Mouse (Mus musculus): ENCODE measurements around the gene Cog7. TPM values are rescaled to one million over a fixed set of nuclear protein-coding genes. Genes with fewer than 3 reads are reported as not detected.

The Cog7 gene
- polyA plus RNA-seq, 1 experiment from 2014 or later: 19.9 TPM

DNA sequence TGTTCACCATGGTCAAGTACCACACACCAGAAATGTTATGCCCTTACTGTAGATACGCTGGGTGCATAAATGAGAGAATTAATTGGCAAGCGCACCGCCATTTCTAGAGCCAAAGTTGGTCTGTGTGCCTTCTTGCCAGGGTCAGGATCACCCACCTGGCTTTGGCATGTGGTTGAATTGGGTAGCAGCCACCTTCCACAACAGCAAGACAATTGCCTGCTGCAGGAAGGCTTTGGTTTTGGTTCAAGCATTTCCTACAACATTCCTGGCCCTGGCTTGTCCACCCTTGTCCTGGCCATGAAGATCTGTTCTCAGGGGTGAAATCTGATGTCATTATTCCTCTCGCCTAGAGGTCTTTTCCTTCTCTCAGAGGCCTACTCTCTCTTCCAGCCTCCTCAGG is 30.9 kb upstream of the Cog7 start:
- H3K9me3 ChIP-seq (replicated peaks; ENCODE audit: control insufficient read depth, low read length): no peaks in the 10 kb centered on the region
- no peak overlapping the region for H3K4me2 ChIP-seq (ENCODE audit: low read depth, low read length)
- WGBS: 97% methylated on average over 4 of the region's 4 CpGs
- no peak overlapping the region for H3K4me3 ChIP-seq (ENCODE audit: low read length)
- H3K27me3 ChIP-seq (ENCODE audit: control insufficient read depth, insufficient read depth, low read length): no peaks in the 10 kb centered on the region
- H3K36me3 ChIP-seq (ENCODE audit: control insufficient read depth, insufficient read depth): peaks cover 30% of the 10 kb centered on the region
- no peak overlapping the region for H3K9ac ChIP-seq (ENCODE audit: low read length)
- no peak overlapping the region for H3K27ac ChIP-seq (ENCODE audit: low read length)
- ATAC-seq (replicated peaks; ENCODE audit: extremely low read depth, insufficient read depth, low FRiP score): no peak
- H3K4me1 ChIP-seq (ENCODE audit: control insufficient read depth, insufficient read depth, low read length): peaks cover 26% of the 10 kb centered on the region

DNA sequence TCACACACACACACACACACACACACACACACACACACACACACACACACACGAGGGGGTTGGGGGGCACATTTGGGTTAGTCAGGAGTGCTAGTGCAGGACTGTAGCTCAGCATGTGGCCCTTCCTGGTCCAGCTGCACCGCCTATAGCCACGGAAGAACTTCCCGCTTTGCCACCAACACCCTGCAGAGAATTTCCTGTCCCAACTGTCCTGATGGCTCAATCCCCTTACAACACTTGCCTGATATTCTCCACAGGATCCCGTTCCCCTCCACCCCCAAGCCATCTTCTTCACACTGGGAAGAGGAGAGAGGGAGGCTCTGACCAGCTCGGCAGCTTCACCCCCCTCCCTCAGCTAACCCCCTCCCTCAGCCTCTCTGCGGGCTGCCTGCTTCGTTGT is 18.9 kb upstream of the Cog7 start:
- Histone ChIP-seq H3K9me3 (replicated peaks; ENCODE audit: control insufficient read depth, low read length) (0 out of 2 replicates have a peak, but pooled peaks cover 4% of the 10 kb centered on the region), H3K9ac (ENCODE audit: low read length) (no peak overlapping the region), H3K36me3 (ENCODE audit: control insufficient read depth, insufficient read depth) (peaks cover 68% of the 10 kb centered on the region), H3K27me3 (ENCODE audit: control insufficient read depth, insufficient read depth, low read length) (no peaks in the 10 kb centered on the region), H3K27ac (ENCODE audit: low read length) (no peak overlapping the region), H3K4me3 (ENCODE audit: low read length) (no peak overlapping the region), H3K4me2 (ENCODE audit: low read depth, low read length) (no peak overlapping the region), H3K4me1 (ENCODE audit: control insufficient read depth, insufficient read depth, low read length) (no peaks in the 10 kb centered on the region)
- WGBS: 79% methylated on average over 8 of the region's 8 CpGs
- no peak for ATAC-seq (replicated peaks; ENCODE audit: extremely low read depth, insufficient read depth, low FRiP score)

DNA sequence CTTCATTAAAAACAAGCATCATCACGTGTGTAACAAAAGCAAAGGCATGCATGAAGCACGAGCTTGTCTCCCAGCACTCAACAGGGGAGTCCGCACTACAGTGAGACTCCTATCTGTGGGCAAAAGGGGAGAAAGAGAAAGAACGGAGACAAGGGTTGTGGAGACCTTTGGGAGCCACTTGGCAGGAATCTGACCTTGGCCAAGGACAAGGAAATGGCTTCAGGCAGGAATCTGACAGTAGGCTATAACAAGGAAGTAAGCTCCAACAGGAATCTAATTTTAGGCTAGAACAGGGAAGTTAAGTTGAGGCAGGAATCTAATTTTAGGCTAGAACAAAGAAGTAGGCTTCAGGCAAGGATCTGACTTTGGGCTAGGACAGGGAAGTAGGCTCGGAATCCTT is 14.4 kb upstream of the Cog7 start:
- no peaks in the 10 kb centered on the region for H3K4me1 ChIP-seq (ENCODE audit: control insufficient read depth, insufficient read depth, low read length)
- no peaks in the 10 kb centered on the region for H3K27me3 ChIP-seq (ENCODE audit: control insufficient read depth, insufficient read depth, low read length)
- WGBS: 85% methylated on average over 5 of the region's 5 CpGs
- 0 out of 2 replicates have a peak, but pooled peaks cover 4% of the 10 kb centered on the region for H3K9me3 ChIP-seq (replicated peaks; ENCODE audit: control insufficient read depth, low read length)
- peaks cover 69% of the 10 kb centered on the region for H3K36me3 ChIP-seq (ENCODE audit: control insufficient read depth, insufficient read depth)
- no peak for ATAC-seq (replicated peaks; ENCODE audit: extremely low read depth, insufficient read depth, low FRiP score)
- no peak overlapping the region for H3K9ac ChIP-seq (ENCODE audit: low read length)
- no peak overlapping the region for H3K27ac ChIP-seq (ENCODE audit: low read length)
- no peak overlapping the region for H3K4me2 ChIP-seq (ENCODE audit: low read depth, low read length)
- no peak overlapping the region for H3K4me3 ChIP-seq (ENCODE audit: low read length)

DNA sequence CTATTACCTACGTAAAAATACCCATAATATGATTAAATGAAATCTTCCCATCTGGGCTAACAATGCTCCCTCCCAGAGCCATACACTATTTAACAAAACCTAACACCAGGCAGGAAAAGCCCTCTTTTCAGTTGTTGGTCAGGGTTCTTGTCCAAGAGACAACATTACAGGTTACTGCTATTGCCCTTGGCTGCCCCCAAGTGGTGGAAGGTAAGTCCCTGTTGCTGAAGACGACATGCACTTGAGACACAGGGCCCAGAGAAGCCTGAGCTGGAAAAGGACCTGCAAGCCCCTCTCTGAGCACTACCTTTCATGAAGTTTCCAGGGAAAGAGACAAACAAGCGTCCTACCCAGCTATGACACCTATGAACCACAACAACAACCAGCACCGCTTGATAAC is 6.5 kb downstream of the Cog7 start:
- ATAC-seq (replicated peaks; ENCODE audit: extremely low read depth, insufficient read depth, low FRiP score): no peak
- Histone ChIP-seq H3K36me3 (ENCODE audit: control insufficient read depth, insufficient read depth) (peaks cover 12% of the 10 kb centered on the region), H3K4me2 (ENCODE audit: low read depth, low read length) (no peak overlapping the region), H3K9ac (ENCODE audit: low read length) (no peak overlapping the region), H3K4me3 (ENCODE audit: low read length) (no peak overlapping the region), H3K27me3 (ENCODE audit: control insufficient read depth, insufficient read depth, low read length) (no peaks in the 10 kb centered on the region), H3K4me1 (ENCODE audit: control insufficient read depth, insufficient read depth, low read length) (no peaks in the 10 kb centered on the region), H3K9me3 (replicated peaks; ENCODE audit: control insufficient read depth, low read length) (no peaks in the 10 kb centered on the region), H3K27ac (ENCODE audit: low read length) (no peak overlapping the region)
- 54% methylated on average over 4 of the region's 4 CpGs for WGBS

DNA sequence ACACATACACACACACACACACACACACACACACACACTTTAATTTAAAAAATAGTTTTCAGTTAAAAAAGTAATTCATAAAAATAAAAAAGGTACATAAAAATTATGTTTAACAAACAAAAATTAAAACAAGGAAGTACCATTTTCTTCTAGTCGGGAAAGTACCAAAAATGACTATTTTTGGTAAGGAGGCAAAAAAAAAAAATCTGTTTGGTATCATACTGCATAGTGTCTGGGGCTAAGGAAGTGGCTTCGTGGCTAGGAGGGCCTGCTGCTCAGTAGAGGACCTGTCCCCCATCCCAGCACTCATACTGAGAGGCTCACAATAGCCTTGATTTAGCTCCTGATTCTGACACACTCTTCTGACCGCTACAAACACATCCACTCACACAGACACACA is 9.8 kb downstream of the Cog7 start:
- Histone ChIP-seq H3K36me3 (ENCODE audit: control insufficient read depth, insufficient read depth) (peaks cover 15% of the 10 kb centered on the region), H3K4me2 (ENCODE audit: low read depth, low read length) (no peak overlapping the region), H3K27me3 (ENCODE audit: control insufficient read depth, insufficient read depth, low read length) (no peaks in the 10 kb centered on the region), H3K9me3 (replicated peaks; ENCODE audit: control insufficient read depth, low read length) (no peaks in the 10 kb centered on the region), H3K9ac (ENCODE audit: low read length) (no peak overlapping the region), H3K4me1 (ENCODE audit: control insufficient read depth, insufficient read depth, low read length) (no peaks in the 10 kb centered on the region), H3K4me3 (ENCODE audit: low read length) (no peak overlapping the region), H3K27ac (ENCODE audit: low read length) (no peak overlapping the region)
- no peak for ATAC-seq (replicated peaks; ENCODE audit: extremely low read depth, insufficient read depth, low FRiP score)
- WGBS: 85% methylated on average over 3 of the region's 3 CpGs

DNA sequence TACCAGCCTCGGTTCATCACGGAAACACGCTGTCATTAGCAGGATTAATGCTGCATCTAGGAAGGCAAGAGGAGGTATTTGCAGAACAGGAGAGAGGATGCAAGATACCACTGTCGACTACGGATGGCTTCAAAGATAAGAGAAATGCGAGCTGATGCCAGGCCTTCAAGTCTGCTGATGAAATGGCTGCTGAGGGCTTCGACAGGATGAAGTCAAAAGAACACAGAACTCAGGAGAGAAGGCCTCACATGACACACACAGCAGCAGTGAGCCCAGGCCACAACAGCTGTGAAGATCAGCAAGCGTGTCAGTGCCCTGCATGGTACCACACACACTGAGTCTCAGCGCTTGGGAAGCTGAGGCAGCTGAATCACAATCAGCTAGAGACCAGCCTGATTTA is 11.3 kb downstream of the Cog7 start:
- no peak overlapping the region for H3K4me2 ChIP-seq (ENCODE audit: low read depth, low read length)
- H3K27me3 ChIP-seq (ENCODE audit: control insufficient read depth, insufficient read depth, low read length): no peaks in the 10 kb centered on the region
- H3K4me3 ChIP-seq (ENCODE audit: low read length): no peak overlapping the region
- ATAC-seq (replicated peaks; ENCODE audit: extremely low read depth, insufficient read depth, low FRiP score): no peak
- H3K9me3 ChIP-seq (replicated peaks; ENCODE audit: control insufficient read depth, low read length): no peaks in the 10 kb centered on the region
- no peak overlapping the region for H3K9ac ChIP-seq (ENCODE audit: low read length)
- WGBS: 78% methylated on average over 9 of the region's 9 CpGs
- H3K36me3 ChIP-seq (ENCODE audit: control insufficient read depth, insufficient read depth): peaks cover 15% of the 10 kb centered on the region
- H3K27ac ChIP-seq (ENCODE audit: low read length): no peak overlapping the region
- no peaks in the 10 kb centered on the region for H3K4me1 ChIP-seq (ENCODE audit: control insufficient read depth, insufficient read depth, low read length)

DNA sequence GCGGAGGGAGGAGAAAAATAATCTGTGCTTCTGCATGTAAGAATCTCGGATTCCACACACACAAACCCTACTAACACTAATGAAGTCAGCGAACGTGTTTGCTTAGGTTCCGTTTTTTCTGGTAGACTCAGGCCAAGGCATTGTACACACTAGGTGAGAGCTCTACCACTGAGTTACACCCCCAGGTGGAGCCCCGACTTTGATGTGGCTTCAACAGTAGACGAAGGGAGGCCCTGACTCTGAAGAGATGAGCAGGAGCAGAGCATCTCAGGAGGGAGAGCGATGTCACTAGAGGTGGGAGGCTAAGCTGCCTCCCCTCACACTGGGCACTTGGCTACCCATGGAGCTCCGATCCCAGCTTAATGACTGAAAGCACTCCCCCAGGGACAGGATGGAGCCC is 12.7 kb downstream of the Cog7 start:
- no peak for ATAC-seq (replicated peaks; ENCODE audit: extremely low read depth, insufficient read depth, low FRiP score)

DNA sequence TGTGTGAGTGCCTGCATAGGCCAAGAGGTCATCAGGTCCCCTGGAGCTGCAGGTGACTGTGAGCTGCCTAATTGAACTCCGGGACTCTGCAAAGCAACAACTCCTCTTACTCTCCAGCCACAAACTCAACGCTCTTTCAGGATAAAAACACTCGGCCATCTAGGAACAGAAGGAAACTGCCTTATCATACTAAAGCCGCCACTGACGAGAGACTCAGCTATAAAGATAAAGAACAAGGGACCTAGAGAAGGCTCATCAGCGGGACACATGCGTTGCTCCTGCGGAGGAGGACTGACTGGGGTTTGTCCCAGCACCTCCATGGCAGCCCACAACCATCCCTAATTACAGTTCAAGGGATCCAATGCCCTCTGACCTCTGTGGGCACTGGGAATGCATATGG is 13.3 kb downstream of the Cog7 start:
- no peak overlapping the region for H3K9ac ChIP-seq (ENCODE audit: low read length)
- no peaks in the 10 kb centered on the region for H3K4me1 ChIP-seq (ENCODE audit: control insufficient read depth, insufficient read depth, low read length)
- H3K36me3 ChIP-seq (ENCODE audit: control insufficient read depth, insufficient read depth): peaks cover 19% of the 10 kb centered on the region
- H3K27me3 ChIP-seq (ENCODE audit: control insufficient read depth, insufficient read depth, low read length): no peaks in the 10 kb centered on the region
- H3K4me2 ChIP-seq (ENCODE audit: low read depth, low read length): no peak overlapping the region
- no peak overlapping the region for H3K4me3 ChIP-seq (ENCODE audit: low read length)
- no peak for ATAC-seq (replicated peaks; ENCODE audit: extremely low read depth, insufficient read depth, low FRiP score)
- no peak overlapping the region for H3K27ac ChIP-seq (ENCODE audit: low read length)
- 35% methylated on average over 8 of the region's 8 CpGs for WGBS
- peaks cover 3% of the 10 kb centered on the region for H3K9me3 ChIP-seq (replicated peaks; ENCODE audit: control insufficient read depth, low read length)

More for the DNA sequence above, 12.7 kb downstream of the Cog7 start:
- WGBS: 80% methylated on average over 9 of the region's 9 CpGs
- H3K27me3 ChIP-seq (ENCODE audit: control insufficient read depth, insufficient read depth, low read length): no peaks in the 10 kb centered on the region
- H3K27ac ChIP-seq (ENCODE audit: low read length): no peak overlapping the region
- no peak overlapping the region for H3K4me2 ChIP-seq (ENCODE audit: low read depth, low read length)
- H3K36me3 ChIP-seq (ENCODE audit: control insufficient read depth, insufficient read depth): peaks cover 19% of the 10 kb centered on the region
- H3K4me1 ChIP-seq (ENCODE audit: control insufficient read depth, insufficient read depth, low read length): no peaks in the 10 kb centered on the region
- H3K9ac ChIP-seq (ENCODE audit: low read length): no peak overlapping the region
- H3K9me3 ChIP-seq (replicated peaks; ENCODE audit: control insufficient read depth, low read length): peaks cover 3% of the 10 kb centered on the region
- H3K4me3 ChIP-seq (ENCODE audit: low read length): no peak overlapping the region

DNA sequence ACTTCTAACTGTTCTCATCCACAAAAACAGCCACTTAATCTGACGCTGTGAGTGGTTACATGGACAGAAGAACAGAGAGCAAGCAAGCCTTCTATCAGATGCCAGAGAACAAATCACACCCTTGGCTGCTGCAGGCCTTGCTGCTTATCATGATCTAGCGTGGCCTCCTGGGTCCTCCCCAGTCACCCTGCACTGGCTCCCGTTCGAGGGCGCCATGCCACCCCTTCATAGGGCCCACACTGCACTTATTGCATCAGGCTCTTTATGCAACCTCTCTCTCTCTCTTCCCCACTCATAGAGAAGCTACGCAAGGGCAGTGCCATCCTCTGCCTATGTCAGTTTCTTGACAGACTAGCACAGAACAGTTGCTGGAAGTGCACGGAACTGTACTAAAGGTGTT is 15.3 kb downstream of the Cog7 start:
- no peak for ATAC-seq (replicated peaks; ENCODE audit: extremely low read depth, insufficient read depth, low FRiP score)
- H3K36me3 ChIP-seq (ENCODE audit: control insufficient read depth, insufficient read depth): peaks cover 19% of the 10 kb centered on the region
- no peak overlapping the region for H3K4me2 ChIP-seq (ENCODE audit: low read depth, low read length)
- no peaks in the 10 kb centered on the region for H3K4me1 ChIP-seq (ENCODE audit: control insufficient read depth, insufficient read depth, low read length)
- no peak overlapping the region for H3K9ac ChIP-seq (ENCODE audit: low read length)
- H3K4me3 ChIP-seq (ENCODE audit: low read length): no peak overlapping the region
- H3K9me3 ChIP-seq (replicated peaks; ENCODE audit: control insufficient read depth, low read length): peaks cover 3% of the 10 kb centered on the region
- no peak overlapping the region for H3K27ac ChIP-seq (ENCODE audit: low read length)
- H3K27me3 ChIP-seq (ENCODE audit: control insufficient read depth, insufficient read depth, low read length): no peaks in the 10 kb centered on the region
- 74% methylated on average over 7 of the region's 7 CpGs for WGBS
